Comparison of ENCODE assay signal across 8 mouse cellular contexts in genomic region chr11:3863454-3864112, GRCm38 (mm10). TPM values are rescaled to one million over a fixed set of nuclear protein-coding genes. Genes with fewer than 3 reads are reported as not detected.
DNase-seq lines count a peak whose midpoint lies in the region; ATAC-seq lines count a peak whose summit lies in the region.

TSS of gene Osbp2 (minus strand) at chr11:3863903.

- DNase-seq in R1 (ENCODE audit: low read depth, low spot score) = peak; percentile 69
- DNase-seq in cerebellum, postnatal 10 days = peak; percentile 92 to 95
- peak; percentile 49 to 63 for DNase-seq in frontal cortex, postnatal 10 days (ENCODE audit: low spot score in 2 of 2)
- peak; percentile 63 for DNase-seq in hindbrain, embryonic 14.5 days (ENCODE audit: low spot score)
- peak; percentile 71 to 84 for DNase-seq in left cerebral cortex, adult 18-20 months (ENCODE audit: low spot score in 2 of 2)
- DNase-seq in lung, postnatal 4 days = peak; percentile 70 to 82
- DNase-seq in retina, postnatal 1 day = peak; percentile 89
- peak; percentile 83 for DNase-seq in thymus, postnatal 4 days

- no peaks in the 10 kb centered on the region for H3K27me3 ChIP-seq in hindbrain, embryonic 14.5 days (ENCODE audit: control insufficient read depth, insufficient read depth, low read length)

- no peaks in the 10 kb centered on the region for H3K4me1 ChIP-seq in hindbrain, embryonic 14.5 days (replicated peaks; ENCODE audit: control insufficient read depth, insufficient read depth, low read length)

- ATAC-seq in hindbrain, embryonic 14.5 days (ENCODE audit: low FRiP score) = peak; percentile 91

- H3K9ac ChIP-seq in hindbrain, embryonic 14.5 days = peak within 1 kb of the TSS; percentile 65

- WGBS in hindbrain, embryonic 14.5 days = 3% methylated on average over 54 of the region's 58 CpGs

- H3K27ac ChIP-seq in hindbrain, embryonic 14.5 days = peak within 1 kb of the TSS; percentile 4; the same call in 1 of the 2 replicates

- peak within 1 kb of the TSS; percentile 44 for H3K4me3 ChIP-seq in hindbrain, embryonic 14.5 days (replicated peaks; ENCODE audit: low read length)

- peak within 1 kb of the TSS; percentile 76 for H3K4me2 ChIP-seq in hindbrain, embryonic 14.5 days (replicated peaks)

- H3K9me3 ChIP-seq in hindbrain, embryonic 14.5 days (ENCODE audit: control insufficient read depth, low read length) = no peaks in the 10 kb centered on the region

- H3K36me3 ChIP-seq in hindbrain, embryonic 14.5 days (replicated peaks; ENCODE audit: control insufficient read depth, insufficient read depth) = no peaks in the 10 kb centered on the region

RNA-seq across cellular contexts. Expression of gene Osbp2, which starts in this region (rescaled TPM):
- polyA plus RNA-seq in hindbrain, embryonic 14.5 days (2014; fragmentation: Nextera tagmentation; extraction: Ambion mirVana) = 23.8 and 27.9 TPM in 2 replicates
- total RNA-seq in left cerebral cortex, adult 18-20 months (2021) = 100 to 1,000 TPM; 132 to 142 TPM

Comparison
In these comparisons a context has a peak if more than half of its experiments do, and no peak if none do; other contexts are left out.
1. Peak in every context shown above with its lines: DNase-seq, ATAC-seq, H3K4me3 ChIP-seq and H3K27ac ChIP-seq.